Mouse (Mus musculus) E14TG2a.4 (cell line): ENCODE data around the gene B4galnt2.
"Not testable (repeated sequence)": the region's sequence is repeated elsewhere in the genome, so short reads cannot be mapped to it uniquely, and the experiment has no call there.

Experiments
- CTCF ChIP-seq: conservative IDR thresholded peaks from 2 replicates; pipeline ENCODE4 v1.5.1; 2014; ENCODE audit warnings: low read length
- NANOG ChIP-seq: IDR thresholded peaks from 2 replicates; pipeline ENCODE4 v1.6.1; 2014; ENCODE audit warnings: borderline replicate concordance, low read length, mixed read lengths

GRCm38 (mm10) chr11:95932168-95932567, 17.5 kb upstream of the B4galnt2 start:
- TF ChIP-seq CTCF, NANOG: not testable (repeated sequence)
